Mouse (Mus musculus) limb, embryonic 14.5 days (tissue): ENCODE data around the gene Sfi1. TPM values are rescaled to one million over a fixed set of nuclear protein-coding genes. Genes with fewer than 3 reads are reported as not detected.

Experiments
- ATAC-seq: fragments of 200-750 bp; cut with Nextera tagmentation; 2 replicates; pipeline ENCODE4 v1.8.0; 2017; ENCODE audit warnings: low read depth, moderate number of reproducible peaks, moderate TSS enrichment; ENCODE audit not compliant: low FRiP score
- DNase-seq: peaks from one replicate; pipeline ENCODE4 v3.0.0-alpha.2; 2015; ENCODE audit warnings: low spot score
- H3K27ac ChIP-seq: fragments of 300-500 bp; sonication (generic); replicated peaks from 2 replicates; pipeline ENCODE4 v1.5.1; 2014; ENCODE audit warnings: low read depth, mild to moderate bottlenecking, low read length, moderate library complexity, mixed read lengths
- H3K27me3 ChIP-seq: fragments of 300-500 bp; sonication (generic); 2 replicates; pipeline ENCODE4 v1.6.1; 2014; ENCODE audit warnings: low read length, mixed read lengths; ENCODE audit not compliant: control insufficient read depth, insufficient read depth
- H3K36me3 ChIP-seq: fragments of 300-500 bp; sonication (generic); 2 replicates; pipeline ENCODE4 v1.6.1; 2014; ENCODE audit warnings: mild to moderate bottlenecking, low read length, moderate library complexity, mixed read lengths; ENCODE audit not compliant: control insufficient read depth, insufficient read depth
- H3K4me1 ChIP-seq: fragments of 300-500 bp; sonication (generic); 2 replicates; pipeline ENCODE4 v1.6.1; 2014; ENCODE audit warnings: antibody characterized with exemption, low read length, mixed read lengths; ENCODE audit not compliant: control insufficient read depth, insufficient read depth
- H3K4me2 ChIP-seq: fragments of 300-500 bp; sonication (generic); replicated peaks from 2 replicates; pipeline ENCODE4 v1.6.1; 2014; ENCODE audit warnings: low read depth, mild to moderate bottlenecking, low read length, moderate library complexity; ENCODE audit not compliant: severe bottlenecking
- H3K4me3 ChIP-seq: fragments of 300-500 bp; sonication (generic); replicated peaks from 2 replicates; pipeline ENCODE4 v1.5.1; 2014; ENCODE audit warnings: low read length
- H3K9ac ChIP-seq: fragments of 300-500 bp; sonication (generic); 2 replicates; pipeline ENCODE4 v1.6.1; 2014; ENCODE audit warnings: mild to moderate bottlenecking, low read depth, low read length, moderate library complexity; ENCODE audit not compliant: severe bottlenecking
- H3K9me3 ChIP-seq: fragments of 300-500 bp; sonication (generic); 2 replicates; pipeline ENCODE4 v1.6.1; 2016; ENCODE audit warnings: low read length; ENCODE audit not compliant: control insufficient read depth
- POLR2A ChIP-seq: fragments of 200-500 bp; IDR thresholded peaks from 2 replicates; pipeline ENCODE4 v1.8.0; 2012; ENCODE audit warnings: inconsistent platforms, mild to moderate bottlenecking, moderate library complexity, borderline replicate concordance; ENCODE audit not compliant: insufficient read depth, insufficient read length; ENCODE audit errors: extremely low read depth
- WGBS: fragments of 180-500 bp; shearing (Covaris S2); extraction: QIAGEN DNeasy Blood & Tissue Kit; methylation state at CpG from one replicate; pipeline ENCODE4 v1.1.7; 2014; 5-methylcytosine and 5-hydroxymethylcytosine counted together
- polyA plus RNA-seq, 2 experiments: library from polyadenylated mRNA; depleted of rRNA in 1 of 2; stranded (reverse) in 1 of 2; unstranded in 1 of 2; fragments of >200 nt; fragmentation: Nextera tagmentation in 1 of 2; extraction: Ambion mirVana in 1 of 2; gene quantifications; 2 replicates each; pipeline versions ENCODE4 v1.2.1 to v1.2.3; 2012 to 2014

The Sfi1 gene
- polyA plus RNA-seq, 2 experiments, result 10.1 to 34.6 TPM

DNA sequence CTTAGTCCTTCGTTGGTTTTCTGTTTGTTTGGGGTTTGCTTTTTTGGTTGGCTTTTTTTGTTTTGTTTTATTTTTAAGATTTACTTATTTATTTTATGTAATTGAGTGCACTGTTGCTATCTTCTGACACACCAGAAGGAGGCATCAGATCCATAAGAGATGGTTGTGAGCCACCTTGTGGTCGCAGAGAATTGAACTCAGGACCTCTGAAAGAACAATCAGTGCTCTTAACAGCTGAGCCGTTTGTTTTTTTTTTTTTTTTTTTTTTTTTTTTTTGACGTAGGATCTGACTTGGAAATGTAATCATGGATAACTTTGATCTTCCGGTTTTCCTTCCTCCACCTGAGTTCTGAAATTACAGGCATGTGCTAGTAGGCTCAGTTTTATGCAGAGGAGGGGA, 29.8 kb upstream of the Sfi1 start:
- no peak overlapping the region for H3K27ac ChIP-seq
- H3K9ac ChIP-seq, result no peak overlapping the region
- H3K4me1 ChIP-seq, result no peaks in the 10 kb centered on the region
- 72% methylated on average over 5 of the region's 5 CpGs for WGBS
- H3K36me3 ChIP-seq, result peaks cover 89% of the 10 kb centered on the region
- no peaks in the 10 kb centered on the region for H3K27me3 ChIP-seq
- DNase-seq (no peak), ATAC-seq (no peak)
- no peak overlapping the region for H3K4me3 ChIP-seq
- H3K9me3 ChIP-seq, result no peaks in the 10 kb centered on the region
- no peak for TF ChIP-seq POLR2A
- no peak overlapping the region for H3K4me2 ChIP-seq

DNA sequence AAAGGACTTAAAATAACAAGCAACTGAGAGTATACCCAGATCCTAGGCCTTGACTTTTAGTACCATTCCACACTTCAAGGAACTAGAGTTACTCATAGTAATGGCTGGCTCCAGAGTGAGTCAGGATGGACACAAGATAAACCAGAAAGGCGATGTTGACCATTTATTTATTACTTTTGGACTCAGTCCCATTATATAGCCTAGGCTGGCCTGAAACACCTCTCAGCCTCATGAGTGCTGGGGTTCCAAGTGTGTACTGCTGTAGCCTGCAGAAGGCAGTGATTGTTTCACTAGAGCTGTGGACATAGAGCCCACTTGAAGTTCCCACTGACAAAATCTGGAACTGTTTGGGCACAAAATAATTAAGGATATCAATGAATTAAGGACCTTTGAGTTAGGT, 19.3 kb upstream of the Sfi1 start:
- DNase-seq (no peak), ATAC-seq (no peak)
- Histone ChIP-seq H3K27me3 (no peaks in the 10 kb centered on the region), H3K27ac (no peak overlapping the region), H3K36me3 (peaks cover 87% of the 10 kb centered on the region), H3K4me1 (no peaks in the 10 kb centered on the region), H3K4me2 (no peak overlapping the region), H3K4me3 (no peak overlapping the region), H3K9me3 (no peaks in the 10 kb centered on the region), H3K9ac (no peak overlapping the region)
- WGBS, result 91% methylated on average over 1 of the region's 1 CpGs
- TF ChIP-seq POLR2A, result no peak

GRCm38 (mm10) chr11:3206783-3207182, 13.5 kb upstream of the Sfi1 start:
- WGBS, result 93% methylated on average over 3 of the region's 3 CpGs

GRCm38 (mm10) chr11:3205207-3205606, 11.9 kb upstream of the Sfi1 start:
- ATAC-seq, result no peak
- Histone ChIP-seq H3K27me3 (no peaks in the 10 kb centered on the region), H3K4me2 (no peak overlapping the region), H3K4me1 (no peaks in the 10 kb centered on the region), H3K9me3 (no peaks in the 10 kb centered on the region), H3K9ac (no peak overlapping the region), H3K27ac (no peak overlapping the region), H3K4me3 (no peak overlapping the region), H3K36me3 (peaks cover 53% of the 10 kb centered on the region)
- DNase-seq, result no peak
- no peak for TF ChIP-seq POLR2A
- 87% methylated on average over 3 of the region's 3 CpGs for WGBS

More at GRCm38 (mm10) chr11:3206783-3207182, 13.5 kb upstream of the Sfi1 start:
- Histone ChIP-seq H3K4me3 (no peak overlapping the region), H3K27me3 (no peaks in the 10 kb centered on the region), H3K4me1 (no peaks in the 10 kb centered on the region), H3K9ac (no peak overlapping the region), H3K27ac (no peak overlapping the region), H3K4me2 (no peak overlapping the region), H3K9me3 (no peaks in the 10 kb centered on the region), H3K36me3 (peaks cover 64% of the 10 kb centered on the region)
- ATAC-seq (no peak), DNase-seq (no peak)
- TF ChIP-seq POLR2A, result no peak

GRCm38 (mm10) chr11:3203771-3204170, 10.5 kb upstream of the Sfi1 start:
- H3K4me2 ChIP-seq, result peak overlapping the region; percentile 27
- ATAC-seq (no peak), DNase-seq (no peak)
- peaks cover 39% of the 10 kb centered on the region for H3K36me3 ChIP-seq
- no peak overlapping the region for H3K9ac ChIP-seq
- no peaks in the 10 kb centered on the region for H3K9me3 ChIP-seq
- H3K4me3 ChIP-seq, result peak overlapping the region; percentile 38
- no peaks in the 10 kb centered on the region for H3K27me3 ChIP-seq
- WGBS, result 84% methylated on average over 2 of the region's 2 CpGs
- H3K27ac ChIP-seq, result no peak overlapping the region
- no peaks in the 10 kb centered on the region for H3K4me1 ChIP-seq
- no peak for TF ChIP-seq POLR2A

GRCm38 (mm10) chr11:3202781-3203441, 9.6 kb upstream of the Sfi1 start:
- no peak for TF ChIP-seq POLR2A

More at GRCm38 (mm10) chr11:3202781-3203441, 9.6 kb upstream of the Sfi1 start:
- WGBS, result under 1% methylated on average over 12 of the region's 57 CpGs
- H3K36me3 ChIP-seq, result peaks cover 33% of the 10 kb centered on the region
- peak overlapping the region; percentile 11 for H3K27ac ChIP-seq
- peak overlapping the region; percentile 38 for H3K4me3 ChIP-seq
- peak overlapping the region; percentile 49 for H3K9ac ChIP-seq
- H3K4me2 ChIP-seq, result peak overlapping the region; percentile 27
- peak; percentile 7 for DNase-seq
- no peaks in the 10 kb centered on the region for H3K4me1 ChIP-seq
- peak; percentile 21 for ATAC-seq
- no peaks in the 10 kb centered on the region for H3K9me3 ChIP-seq
- H3K27me3 ChIP-seq, result no peaks in the 10 kb centered on the region
